Mouse (Mus musculus): ENCODE measurements at regions not wholly inside any gene's neighbourhood (a gene's known extent, or its start where the extent isn't known, plus 50 kb on each side); places are given as distances from the start of the nearest gene placed in this dataset.

DNA sequence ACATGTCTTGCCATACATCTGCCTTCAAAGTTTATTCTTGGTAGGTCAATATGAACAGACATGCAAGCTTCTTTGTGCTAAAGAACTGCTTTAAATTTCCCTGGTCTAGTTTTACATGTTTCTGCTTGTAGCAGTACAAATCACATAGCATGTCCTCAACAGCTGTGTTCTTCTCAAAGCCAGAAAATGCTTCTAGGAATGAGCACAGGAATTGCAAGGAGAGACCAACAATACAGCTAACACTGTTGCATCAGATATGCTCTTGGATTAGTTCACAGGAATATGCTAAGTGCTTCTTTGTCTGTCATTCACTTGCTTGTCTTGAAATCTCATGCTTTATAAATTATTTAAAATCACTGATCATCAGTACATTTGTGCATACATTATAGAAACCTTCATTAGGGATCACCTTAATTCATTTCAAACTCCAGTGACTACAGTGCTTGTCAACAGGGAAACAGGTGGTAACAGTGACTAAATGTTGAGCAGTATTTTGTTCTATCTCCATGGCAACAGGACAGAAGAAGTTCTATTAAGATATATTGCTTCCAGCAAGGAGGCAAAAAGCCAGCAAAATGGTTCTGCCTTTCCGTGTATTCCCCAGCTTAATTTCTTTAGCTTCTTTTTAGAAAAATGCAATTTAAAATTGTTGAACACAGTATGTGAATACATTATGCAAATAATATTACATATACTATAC is 77.1 kb upstream of the Ndn start:
- H3K27me3 ChIP-seq, result no peaks in the 10 kb centered on the region
- no peak overlapping the region for H3K4me3 ChIP-seq
- no peaks in the 10 kb centered on the region for H3K9me3 ChIP-seq
- no peak; the same call in 1 of the 2 replicates for ATAC-seq (replicated peaks)
- no peak overlapping the region for H3K9ac ChIP-seq (replicated peaks)
- no peak overlapping the region for H3K4me2 ChIP-seq (replicated peaks)
- peak overlapping the region; percentile 50 for H3K27ac ChIP-seq (replicated peaks)
- peaks cover 2% of the 10 kb centered on the region; the same call in 1 of the 2 replicates for H3K4me1 ChIP-seq
- WGBS, result 44% methylated on average over 1 of the region's 1 CpGs
- H3K36me3 ChIP-seq, result no peaks in the 10 kb centered on the region

DNA sequence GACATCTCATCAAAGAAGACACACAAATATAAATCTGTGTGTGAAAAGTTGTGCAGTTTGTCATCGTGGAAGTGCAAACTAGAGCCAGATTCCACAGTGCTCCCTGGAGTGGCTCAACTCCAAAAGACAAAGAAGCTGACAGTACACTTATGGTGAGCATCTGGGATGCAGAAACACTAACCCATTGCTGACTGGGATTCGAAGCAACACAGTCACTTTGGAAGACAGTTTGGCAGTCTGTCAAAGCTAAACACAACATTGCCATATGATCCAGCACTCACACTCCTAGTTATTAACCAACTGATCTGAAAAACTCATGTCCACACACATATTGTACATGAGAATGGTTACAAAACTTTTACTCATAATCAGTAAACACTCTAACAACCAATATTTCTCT is 70.2 kb upstream of the Ndn start:
- no peaks in the 10 kb centered on the region for H3K9me3 ChIP-seq
- no peak overlapping the region for H3K9ac ChIP-seq (replicated peaks)
- ATAC-seq (replicated peaks), result peak; percentile 85
- no peak overlapping the region for H3K4me3 ChIP-seq
- 54% methylated on average over 2 of the region's 2 CpGs for WGBS
- H3K4me1 ChIP-seq, result no peaks in the 10 kb centered on the region
- H3K27ac ChIP-seq (replicated peaks), result no peak overlapping the region
- no peaks in the 10 kb centered on the region for H3K27me3 ChIP-seq
- H3K36me3 ChIP-seq, result no peaks in the 10 kb centered on the region
- no peak overlapping the region for H3K4me2 ChIP-seq (replicated peaks)

DNA sequence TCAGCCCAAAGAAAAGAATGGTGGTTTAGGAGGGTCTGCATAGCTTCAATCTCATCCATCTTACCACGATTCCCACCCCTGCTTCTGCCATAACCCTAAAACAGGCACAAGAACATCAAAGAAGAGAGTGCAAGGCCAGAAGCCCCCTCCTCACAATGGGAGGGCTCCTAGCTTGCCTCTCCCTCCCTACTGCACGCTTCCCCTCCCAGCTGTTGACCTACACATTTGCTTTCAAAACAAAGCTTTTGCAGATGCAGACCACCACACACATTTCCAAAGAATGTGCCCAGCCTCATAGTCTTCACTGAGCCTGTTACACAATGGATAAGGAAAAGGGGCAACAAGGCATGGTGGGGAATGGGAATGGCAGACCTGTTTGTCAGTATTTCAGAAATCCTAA is 67.9 kb upstream of the Ndn start:
- Histone ChIP-seq H3K9ac (replicated peaks) (no peak overlapping the region), H3K4me1 (no peaks in the 10 kb centered on the region), H3K27me3 (no peaks in the 10 kb centered on the region), H3K27ac (replicated peaks) (peak overlapping the region; percentile 47; the same call in 1 of the 2 replicates), H3K4me2 (replicated peaks) (no peak overlapping the region), H3K4me3 (no peak overlapping the region), H3K9me3 (no peaks in the 10 kb centered on the region), H3K36me3 (no peaks in the 10 kb centered on the region)
- ATAC-seq (replicated peaks), result no peak
- WGBS, result 41% methylated on average over 2 of the region's 2 CpGs

DNA sequence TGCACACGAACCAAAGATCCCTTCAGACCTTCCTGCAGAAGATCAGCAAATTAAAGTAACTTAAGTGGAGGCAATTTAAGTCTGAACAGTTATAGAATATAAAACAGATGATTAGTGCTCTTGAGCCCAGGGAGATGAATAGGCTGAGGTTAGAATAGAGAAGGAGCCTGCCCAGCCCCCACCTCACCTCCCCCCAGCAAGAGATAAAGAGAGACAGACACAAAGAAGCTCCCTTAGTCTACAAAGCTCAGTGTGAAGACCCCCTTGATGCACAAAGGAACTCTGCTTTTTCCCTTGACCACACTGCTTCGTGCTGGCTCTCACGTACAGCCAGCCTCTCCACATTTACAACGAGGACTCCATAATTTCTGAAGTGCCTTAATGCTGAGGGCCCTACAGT is 67.3 kb upstream of the Ndn start:
- no peaks in the 10 kb centered on the region for H3K36me3 ChIP-seq
- 0 out of 2 replicates have a peak overlapping the region, but pooled peaks have one; percentile 31 for H3K27ac ChIP-seq (replicated peaks)
- ATAC-seq (replicated peaks), result 0 out of 2 replicates have a peak, but pooled peaks have one; percentile 41
- no peaks in the 10 kb centered on the region for H3K4me1 ChIP-seq
- WGBS, result 35% methylated on average over 4 of the region's 4 CpGs
- H3K4me2 ChIP-seq (replicated peaks), result no peak overlapping the region
- no peak overlapping the region for H3K9ac ChIP-seq (replicated peaks)
- H3K4me3 ChIP-seq, result no peak overlapping the region
- no peaks in the 10 kb centered on the region for H3K9me3 ChIP-seq
- H3K27me3 ChIP-seq, result no peaks in the 10 kb centered on the region

Measured in forebrain, embryonic 15.5 days (tissue).